Mouse (Mus musculus) urinary bladder, postnatal 36 days (tissue): Measurements from ENCODE around the gene Tenm3.

Source experiments
- DNase-seq, 2 experiments: peaks; one replicate each; pipeline ENCODE4 v3.0.0; 2022; ENCODE audit warnings: low spot score in 2 of 2, mixed read lengths in 1 of 2

The Tenm3 gene

DNA sequence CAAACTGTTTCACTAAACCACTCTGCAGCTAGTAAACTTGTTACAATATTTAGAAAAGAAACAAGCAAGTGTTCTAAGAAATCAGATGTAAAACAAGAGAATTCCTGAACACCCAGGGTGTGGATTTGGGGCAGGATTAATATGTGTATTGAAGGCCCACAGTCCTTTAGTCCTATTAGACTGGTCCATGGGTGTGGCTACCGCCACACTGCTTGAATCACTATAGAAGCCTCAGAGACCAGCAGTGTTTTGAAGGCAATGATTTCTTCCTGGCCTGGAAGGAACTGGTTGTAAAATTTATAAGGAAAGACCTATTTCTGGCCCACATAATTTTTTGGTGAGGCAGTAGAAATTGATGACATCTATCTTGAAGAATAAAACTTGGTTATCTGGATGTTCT lies 33.1 kb downstream of the Tenm3 start:
- no peak for DNase-seq

DNA sequence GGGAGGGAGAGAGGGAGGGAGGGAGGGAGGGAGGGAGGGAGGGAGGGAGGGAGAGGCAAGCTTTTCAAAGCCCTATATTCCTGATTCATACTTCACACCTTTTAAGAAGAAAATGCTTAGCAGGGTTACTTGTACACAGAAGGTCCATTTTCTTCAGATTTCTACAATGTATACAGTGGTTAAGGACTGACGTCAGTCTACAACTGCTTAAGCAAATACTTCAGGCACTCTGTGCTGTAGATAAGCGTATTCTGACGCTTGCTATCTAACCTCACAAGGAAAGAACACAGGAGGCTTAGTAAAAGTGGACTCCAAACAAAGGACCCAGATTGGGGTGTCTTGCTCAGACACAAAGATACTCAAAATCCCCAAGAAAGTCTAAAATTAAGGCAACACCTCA lies 34.6 kb downstream of the Tenm3 start:
- DNase-seq, result no peak

DNA sequence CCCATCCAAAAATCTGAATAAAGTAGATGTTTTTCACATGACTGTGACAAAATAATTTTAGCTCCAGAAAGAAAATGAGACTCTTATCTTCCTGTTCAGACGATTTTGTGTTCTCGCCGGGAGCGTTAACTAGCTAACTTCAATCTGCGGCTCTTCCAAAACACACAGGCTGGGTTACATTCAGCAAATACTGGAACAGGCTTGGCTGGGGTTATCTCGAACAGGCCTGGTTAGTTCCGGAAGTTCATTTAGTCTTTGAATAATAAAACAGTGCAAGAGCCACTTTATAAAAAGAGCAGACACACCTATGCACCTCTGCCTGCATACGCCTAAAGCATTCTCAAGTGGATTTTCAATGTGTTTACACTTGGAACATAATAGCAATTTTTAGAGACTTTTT lies 40.7 kb downstream of the Tenm3 start:
- DNase-seq, result no peak

DNA sequence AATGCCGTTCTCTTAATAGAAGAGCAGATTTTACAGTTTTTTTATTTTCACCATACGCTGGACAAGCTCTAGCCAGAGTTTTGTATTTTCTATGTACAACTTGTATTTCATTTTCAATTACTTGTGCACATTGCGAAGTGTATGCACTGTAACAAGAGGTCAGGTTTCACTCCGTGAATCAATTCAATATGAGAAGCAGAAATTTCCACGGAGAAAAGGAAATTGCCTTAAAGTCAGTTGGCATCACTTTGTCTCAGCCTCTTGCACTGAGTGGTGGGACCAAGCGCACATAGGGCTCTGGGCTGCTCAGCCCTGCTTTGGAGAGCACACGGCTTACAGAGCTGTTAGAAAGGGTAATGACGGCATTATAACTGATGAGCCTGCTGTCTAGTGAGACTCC lies 41.5 kb downstream of the Tenm3 start:
- DNase-seq, result no peak

DNA sequence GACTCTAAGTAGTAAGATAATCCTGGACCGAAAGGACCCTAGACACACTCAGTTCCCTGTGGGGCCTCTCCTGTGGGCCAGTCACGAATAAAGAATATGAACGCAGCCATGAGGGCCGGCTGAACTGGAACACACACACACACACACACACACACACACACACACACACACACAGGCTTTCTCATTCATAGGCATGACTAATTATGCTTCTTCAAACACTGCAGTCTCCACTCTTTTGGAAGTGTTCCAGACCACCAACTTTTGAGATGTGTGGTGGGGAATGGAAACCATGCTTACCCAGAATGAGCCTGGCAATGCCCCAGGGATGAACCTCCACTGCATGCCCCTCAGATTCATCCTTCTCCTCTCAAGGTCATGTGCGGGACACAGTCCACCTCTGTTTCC lies 45.8 kb downstream of the Tenm3 start:
- no peak for DNase-seq

DNA sequence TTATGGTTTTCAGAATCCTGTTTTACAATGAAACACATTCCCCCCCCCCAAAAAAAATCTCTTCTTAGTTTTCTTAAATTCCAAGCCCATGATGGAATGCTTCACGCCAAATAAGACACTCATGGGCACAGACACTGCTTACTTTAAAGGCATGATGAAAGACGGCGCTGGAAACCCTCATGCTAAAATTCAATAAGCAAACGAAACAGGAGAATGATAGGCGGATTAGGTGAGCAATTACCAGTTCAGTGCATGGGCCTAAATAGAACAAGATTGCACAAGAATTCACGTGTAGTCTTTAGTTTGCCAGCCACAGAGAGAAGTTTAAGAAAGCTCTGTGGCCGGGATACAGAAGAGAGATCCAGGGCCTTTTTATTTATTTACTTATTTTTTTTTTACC lies 49.5 kb downstream of the Tenm3 start:
- no peak for DNase-seq

DNA sequence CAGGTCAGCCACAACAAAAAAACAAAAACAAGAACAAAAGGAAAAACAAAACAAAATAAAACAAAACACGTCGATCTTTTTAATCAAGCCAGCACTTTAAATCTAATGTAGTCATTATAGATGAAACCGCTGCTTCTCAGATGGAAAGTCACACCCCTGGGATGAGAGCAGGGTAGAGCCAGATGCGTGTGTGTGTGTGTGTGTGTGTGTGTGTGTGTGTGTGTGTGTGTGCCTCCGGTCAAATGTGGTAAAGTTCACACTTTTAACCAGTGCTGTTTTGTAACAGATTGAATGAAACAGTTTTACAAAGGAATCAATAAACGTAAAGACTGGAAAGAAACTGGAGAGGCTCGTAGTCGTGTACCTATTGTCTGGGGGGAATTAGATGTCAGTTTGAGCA lies 50.0 kb downstream of the Tenm3 start:
- no peak for DNase-seq

DNA sequence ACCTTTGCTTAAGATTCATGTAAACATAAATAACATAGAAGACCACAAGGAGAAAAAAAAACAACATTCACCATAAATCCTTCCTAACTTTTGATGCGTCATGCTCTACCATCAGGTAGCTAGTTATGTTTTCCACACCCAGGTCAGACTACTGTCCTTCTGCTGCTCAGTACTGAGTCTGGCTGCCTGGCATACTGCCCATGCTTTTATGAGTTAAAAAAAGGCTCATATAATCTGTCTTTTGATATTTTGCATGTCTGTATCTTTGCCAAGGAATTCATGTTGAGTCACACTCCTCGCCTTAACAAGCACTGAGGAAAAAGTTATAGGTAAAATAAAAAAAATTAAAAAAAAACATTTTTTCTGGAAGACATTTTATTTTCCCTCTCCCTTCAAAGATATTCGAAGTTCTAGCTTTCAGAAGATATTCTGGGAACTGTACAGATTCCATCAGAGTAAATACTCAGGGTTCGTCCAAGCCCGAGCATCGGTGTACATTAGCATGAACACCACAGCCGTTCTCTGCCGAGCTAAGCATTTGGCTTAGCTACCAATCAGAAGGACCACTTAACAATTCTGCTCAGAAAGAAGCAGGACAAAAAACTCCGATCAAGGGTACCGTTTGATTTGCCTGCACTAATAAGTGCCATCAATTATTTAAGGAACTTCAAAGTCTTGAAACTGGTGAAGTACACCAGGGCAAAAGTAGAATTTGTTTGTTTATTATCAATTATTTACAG lies 51.0 kb downstream of the Tenm3 start:
- DNase-seq, result no peak

DNA sequence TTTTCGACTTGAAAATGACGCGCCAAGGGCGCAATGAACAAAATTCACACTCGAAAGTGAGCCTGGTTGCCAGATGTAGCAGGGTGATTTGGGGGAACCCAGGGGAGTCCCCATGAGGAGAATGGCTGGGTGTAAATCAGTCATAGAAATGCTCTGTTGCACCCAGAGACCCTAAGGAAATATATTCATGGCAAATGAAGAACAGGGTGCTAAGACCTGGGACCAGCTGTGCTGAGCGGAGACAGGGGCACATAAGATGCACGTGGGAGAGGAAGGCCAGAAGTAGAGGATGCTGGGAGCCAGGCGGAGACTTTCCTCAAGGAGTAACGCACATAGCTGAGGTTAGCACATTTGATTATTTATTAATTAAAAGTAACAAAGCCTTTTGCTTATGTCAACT lies 60.4 kb downstream of the Tenm3 start:
- DNase-seq, result no peak

DNA sequence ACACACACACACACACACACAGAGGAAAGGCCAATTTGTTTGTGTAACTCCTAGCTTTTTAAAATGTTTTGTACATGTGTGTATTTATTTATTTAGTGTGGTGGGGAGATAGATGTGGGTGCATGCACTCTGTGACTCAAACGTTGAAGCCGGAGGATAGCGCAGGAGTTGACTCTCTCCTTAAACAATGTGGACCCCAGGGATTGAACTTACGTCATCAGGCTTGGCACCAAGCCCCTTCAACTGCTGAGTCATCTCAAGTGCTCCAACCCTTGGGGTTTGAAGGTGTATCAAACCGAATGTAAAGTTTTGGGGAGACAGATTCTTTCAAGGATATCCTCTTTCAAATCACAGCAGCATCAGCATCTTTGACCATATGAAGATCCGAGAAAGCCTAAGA lies 63.1 kb downstream of the Tenm3 start:
- no peak for DNase-seq

DNA sequence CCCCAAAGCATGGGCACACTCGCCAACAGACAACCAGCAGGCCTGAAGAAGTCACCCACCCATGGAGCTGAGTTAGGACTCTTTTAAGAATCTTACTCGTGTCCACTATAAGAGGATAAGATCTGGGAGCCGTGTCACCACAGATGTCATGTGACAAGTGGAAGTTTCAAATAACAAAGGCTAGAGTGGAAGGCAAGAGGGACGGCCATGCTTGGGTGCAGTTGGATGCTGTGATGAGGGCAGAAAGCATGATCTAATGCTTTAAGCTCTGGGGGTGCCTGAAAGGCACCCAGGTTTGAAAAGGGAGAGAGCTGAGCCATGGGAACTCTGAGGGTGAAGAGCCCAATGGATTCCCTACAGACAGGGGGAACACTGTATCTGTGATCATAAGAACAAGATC lies 64.6 kb downstream of the Tenm3 start:
- DNase-seq, result no peak

DNA sequence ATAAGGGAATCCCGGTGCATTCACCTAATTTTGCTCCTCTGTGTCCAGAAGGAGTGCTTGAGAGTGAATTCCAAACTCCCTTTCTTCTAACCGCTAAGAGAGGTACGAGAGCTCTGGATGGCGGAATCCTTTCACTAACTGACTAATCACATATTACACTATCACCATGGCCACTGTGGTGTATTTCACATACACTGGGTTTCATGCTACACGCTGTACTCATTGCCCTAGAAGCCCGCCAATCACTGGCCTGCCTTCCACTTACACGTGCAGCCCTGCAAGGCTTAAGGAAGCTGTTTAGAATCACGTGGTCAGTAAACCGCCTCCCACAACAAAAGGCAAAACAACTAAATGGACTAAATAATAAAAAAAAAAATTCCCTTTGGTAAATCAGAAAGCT lies 67.7 kb downstream of the Tenm3 start:
- DNase-seq, result no peak

DNA sequence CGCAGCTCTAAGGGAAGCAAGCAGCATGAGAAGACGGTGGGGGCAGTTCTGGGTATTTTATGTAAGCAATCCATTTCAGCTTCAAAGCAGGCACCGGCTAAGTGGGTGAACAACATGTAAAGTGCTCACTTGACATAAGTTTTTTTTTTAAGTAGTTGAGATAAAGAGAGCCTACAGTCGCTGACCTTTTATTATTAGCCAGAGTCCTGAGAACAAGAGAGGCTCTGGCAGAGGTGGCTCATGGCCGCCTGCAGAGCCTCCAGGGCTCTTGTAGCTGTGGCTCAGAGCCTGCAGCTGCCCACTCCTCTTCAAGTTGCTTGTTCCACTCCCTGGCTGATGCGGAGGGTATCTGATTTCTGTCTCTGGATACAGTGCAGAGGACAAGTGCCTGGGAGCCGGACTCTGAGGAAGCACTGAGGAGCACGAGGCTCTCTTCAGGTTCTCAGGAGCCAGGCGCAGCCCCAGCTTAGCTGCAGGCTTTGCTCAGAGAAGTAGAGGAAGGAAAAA lies 68.2 kb downstream of the Tenm3 start:
- DNase-seq, result no peak

DNA sequence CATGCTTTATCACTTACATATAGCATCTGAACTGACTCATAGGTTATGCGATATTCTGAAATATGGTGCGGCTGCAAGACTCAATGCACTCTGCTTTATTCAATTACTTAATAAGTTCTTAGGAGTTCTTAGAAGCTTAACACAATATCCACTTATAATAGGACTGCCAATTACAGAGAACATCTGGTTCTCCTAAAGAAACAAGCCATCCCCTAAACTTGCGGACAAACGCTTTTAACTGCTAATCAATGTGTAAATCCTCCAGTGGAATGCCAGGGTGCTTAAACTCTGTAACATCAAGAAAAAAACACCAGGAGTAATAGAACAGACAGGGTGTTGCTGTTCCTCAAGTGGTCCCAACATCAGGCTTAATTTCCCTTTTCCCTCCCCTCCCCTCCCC lies 68.9 kb downstream of the Tenm3 start:
- DNase-seq, result no peak

DNA sequence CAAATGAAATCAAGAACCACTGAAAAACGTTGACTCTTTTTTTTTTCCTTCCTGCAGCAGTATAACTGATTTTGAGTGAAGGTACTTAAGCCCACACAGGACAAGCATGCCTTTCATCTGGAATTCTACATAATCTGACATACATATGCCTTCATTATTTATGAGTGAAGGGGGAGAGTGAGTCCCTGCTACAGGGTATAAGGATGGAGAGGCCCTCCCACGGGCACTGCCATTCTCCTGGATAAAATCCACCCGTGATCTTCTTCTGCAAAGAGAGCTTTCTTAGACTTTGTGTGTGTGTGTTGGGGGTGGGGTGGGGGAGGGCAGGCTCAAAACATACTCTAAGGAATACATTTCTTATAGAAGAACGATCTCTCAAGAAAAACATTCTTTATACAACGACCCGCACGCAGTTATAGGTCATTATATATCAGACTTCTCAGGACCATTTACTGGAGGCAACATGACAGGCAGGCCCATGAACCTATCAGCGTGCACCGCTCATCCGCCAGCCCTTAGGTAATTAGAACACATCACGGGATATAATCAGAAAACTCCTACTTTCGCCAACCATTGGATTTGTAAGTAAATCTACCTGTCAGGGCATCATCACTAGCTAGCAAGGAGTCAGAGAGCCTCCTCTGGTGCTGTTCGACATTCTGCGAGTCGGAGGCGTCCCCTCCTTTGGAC lies 77.1 kb downstream of the Tenm3 start:
- DNase-seq, result no peak

DNA sequence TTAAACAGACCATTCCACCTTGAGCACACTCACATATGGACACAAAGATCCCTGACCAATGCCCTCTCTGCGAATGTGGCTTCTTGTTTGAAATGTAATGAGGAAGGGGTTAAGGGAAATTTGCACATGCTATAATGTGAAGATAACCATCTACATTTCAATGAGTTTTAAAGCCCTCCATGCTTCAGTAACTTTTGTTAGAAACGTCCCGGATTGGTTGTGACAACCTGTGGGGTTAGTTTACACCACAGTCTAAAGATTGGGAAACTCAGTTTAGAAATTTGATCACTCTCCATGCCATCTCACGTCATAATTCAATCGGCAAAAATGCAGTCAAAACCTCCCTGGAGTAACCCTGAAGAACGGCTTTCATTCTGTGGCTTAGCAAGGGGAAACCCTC lies 78.5 kb downstream of the Tenm3 start:
- no peak for DNase-seq

DNA sequence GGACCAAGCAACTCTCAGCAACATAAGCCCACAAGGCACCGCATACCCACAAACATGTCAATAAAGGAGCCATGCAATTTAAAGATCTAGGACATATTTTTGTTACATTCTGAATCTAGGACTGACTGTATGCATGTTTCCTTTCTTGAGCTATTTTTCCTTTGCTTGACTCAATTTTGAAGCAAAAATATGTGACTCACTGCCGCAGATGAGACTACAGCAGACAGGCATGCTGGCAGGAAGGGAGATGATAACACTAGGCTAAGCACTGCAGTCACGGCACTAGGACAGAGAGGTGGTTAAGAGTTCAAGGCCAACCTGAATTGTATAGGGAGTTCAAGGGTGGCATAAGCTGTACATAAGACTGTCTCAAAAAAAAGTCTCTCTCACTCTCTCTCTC lies 79.7 kb downstream of the Tenm3 start:
- DNase-seq, result no peak

DNA sequence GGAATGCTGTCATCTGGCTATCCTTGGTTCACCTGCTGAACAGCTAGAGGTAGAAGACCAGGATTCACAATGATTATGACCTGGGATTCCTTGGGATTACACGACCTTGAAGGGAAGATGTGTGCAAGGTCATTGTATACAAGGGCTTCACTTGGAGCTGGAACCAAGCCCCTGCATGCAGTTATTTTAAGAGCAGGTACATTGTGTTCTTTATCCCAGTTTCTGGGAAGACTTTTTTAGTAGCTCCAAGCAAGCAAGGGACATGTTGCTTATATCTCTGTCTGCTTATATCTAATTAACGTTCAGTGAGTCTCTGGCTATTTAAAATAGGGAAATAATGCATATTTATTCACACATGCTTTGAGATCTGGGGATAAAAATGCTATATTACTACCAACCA lies 86.9 kb downstream of the Tenm3 start:
- no peak for DNase-seq

DNA sequence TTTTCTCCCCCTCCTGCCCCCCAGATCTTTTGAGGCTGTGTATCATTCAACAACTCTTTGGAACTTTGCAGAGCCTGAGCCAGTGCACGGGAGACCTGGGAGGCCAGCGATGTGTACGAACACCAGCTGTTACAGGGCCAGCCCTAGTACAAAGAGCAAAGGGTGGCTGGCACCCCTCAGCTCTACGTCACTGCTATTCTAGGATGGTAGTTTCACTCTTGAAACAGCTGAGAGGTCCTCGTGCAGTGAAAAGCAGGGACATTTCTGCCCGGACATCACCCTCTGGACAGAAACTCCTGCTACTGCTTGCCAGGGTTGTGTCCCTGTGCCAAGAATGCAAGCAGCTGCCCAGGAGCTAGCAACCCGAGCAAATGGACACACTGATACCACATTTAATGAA lies 88.3 kb downstream of the Tenm3 start:
- no peak for DNase-seq

DNA sequence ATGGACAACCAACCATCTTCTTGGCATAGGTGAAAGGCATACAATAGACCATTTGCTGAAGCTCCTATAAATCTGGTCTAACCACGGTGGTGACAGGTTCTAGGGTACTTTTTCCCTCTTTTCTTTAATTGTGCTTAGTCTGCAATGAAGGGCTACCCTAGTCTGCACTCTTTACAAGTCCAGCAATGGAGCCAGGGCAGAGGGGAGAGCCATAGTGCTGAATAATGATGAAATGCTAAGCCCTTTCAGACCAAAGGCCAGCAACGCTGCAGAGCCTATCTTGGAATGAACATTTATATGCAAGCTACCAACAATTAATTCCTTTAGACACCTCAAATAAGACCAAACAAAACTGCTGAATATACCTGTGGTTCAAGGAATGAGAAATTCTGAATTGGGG lies 88.8 kb downstream of the Tenm3 start:
- DNase-seq, result no peak

DNA sequence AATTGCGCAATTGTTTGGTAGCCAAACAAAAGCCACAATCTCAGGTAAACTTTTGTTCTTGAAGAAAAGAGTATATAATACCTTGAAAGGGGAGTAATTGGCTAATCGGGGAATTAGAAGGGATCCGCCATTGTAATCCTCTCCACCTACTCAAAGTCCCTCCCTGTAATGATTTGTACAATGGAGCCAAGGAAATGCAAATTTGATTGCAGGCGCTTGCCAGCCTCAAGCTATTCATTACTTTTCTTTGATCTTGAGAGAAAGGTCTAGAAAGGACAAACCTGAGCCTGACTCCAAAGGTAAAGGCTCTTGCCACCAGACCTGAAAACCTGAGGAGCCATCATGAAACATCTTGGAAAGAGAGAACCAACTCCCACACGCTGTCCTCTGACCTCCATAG lies 91.8 kb downstream of the Tenm3 start:
- DNase-seq, result no peak

DNA sequence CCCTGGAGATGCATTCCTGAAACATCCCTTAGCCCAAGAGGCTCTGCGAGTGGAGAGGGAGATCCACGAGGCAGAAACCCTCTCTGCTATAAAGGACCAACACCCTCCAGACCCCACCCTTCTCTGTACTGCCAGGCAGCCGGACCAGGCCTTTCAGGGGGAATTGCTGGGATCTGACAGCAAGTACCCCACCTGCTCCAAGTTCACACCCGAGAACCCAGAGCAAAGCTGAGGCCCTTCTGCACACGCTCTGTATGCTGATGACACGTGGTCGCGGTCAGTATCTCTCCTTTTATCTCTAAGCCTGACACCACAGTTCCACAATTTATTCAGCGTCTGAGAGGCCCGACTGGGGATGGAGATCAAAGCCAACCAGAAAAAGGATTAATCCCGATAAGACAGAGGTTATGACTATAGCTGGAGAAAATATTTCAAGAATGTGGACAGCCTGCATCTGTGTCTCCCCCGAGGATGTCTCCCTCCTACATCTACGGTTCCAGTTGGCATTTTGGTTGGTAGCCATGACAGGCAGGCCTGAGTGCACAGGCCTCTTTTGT lies 95.2 kb downstream of the Tenm3 start:
- DNase-seq, result no peak

DNA sequence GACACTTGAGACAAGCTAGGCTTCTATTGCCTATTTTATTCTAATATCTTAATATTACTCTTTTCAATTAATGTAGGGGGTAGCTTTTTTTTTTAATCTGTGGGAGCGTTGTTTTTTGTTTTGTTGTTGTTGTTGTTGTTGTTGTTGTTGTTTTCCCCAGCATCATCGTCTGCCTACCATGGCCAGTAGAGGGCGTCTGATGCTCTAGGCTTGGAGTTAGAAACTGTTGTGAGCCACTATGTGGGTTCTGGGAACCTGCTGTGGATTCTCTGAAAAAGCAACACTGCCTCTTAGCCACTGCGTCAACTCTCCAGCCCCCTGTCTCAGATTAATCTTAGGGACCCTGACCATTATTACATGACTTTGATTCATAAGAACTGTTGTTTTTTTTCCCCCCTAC lies 99.8 kb downstream of the Tenm3 start:
- no peak for DNase-seq
